ENCODE assay signal across 8 mouse cellular contexts in genomic region chr11:62575659-62576438, GRCm38 (mm10). TPM values are rescaled to one million over a fixed set of nuclear protein-coding genes. Genes with fewer than 3 reads are reported as not detected.
DNase-seq lines count a peak whose midpoint lies in the region; ATAC-seq and TF ChIP-seq lines count a peak whose summit lies in the region.

No protein-coding gene starts in this region.

- intact Hi-C loops in heart, postnatal 25 days (cut with DNase I), result loop anchor here (2.0 to 5.0 kb wide), 2 partner anchors 39 to 179 kb away; partner anchors contain the start of gene Cenpv
- intact Hi-C loops in gastrocnemius, adult 2 months (cut with DNase I), result loop anchor here (2.0 to 10.0 kb wide), 3 partner anchors 37 to 179 kb away; partner anchors contain the start of gene Cenpv

- peak overlapping the region; percentile 44 for H3K9ac ChIP-seq in intestine, embryonic 14.5 days (ENCODE audit: low read length)
- H3K9ac ChIP-seq in limb, embryonic 13.5 days, result peak overlapping the region; percentile 59
- peak overlapping the region; percentile 77 for H3K9ac ChIP-seq in midbrain, embryonic 13.5 days (replicated peaks)

- H3K4me3 ChIP-seq in gastrocnemius, adult 2 months, result peak overlapping the region; percentile 74
- peak overlapping the region; percentile 49 for H3K4me3 ChIP-seq in intestine, embryonic 14.5 days (ENCODE audit: low read depth, low read length)
- peak overlapping the region; percentile 49 for H3K4me3 ChIP-seq in limb, embryonic 13.5 days
- peak overlapping the region; percentile 57 for H3K4me3 ChIP-seq in midbrain, embryonic 13.5 days (replicated peaks)

- ATAC-seq in intestine, embryonic 14.5 days (replicated peaks; ENCODE audit: low FRiP score, low TSS enrichment, low read depth), result peak; percentile 58
- ATAC-seq in limb, embryonic 13.5 days (ENCODE audit: low FRiP score, low read depth), result peak; percentile 40
- peak; percentile 81 for ATAC-seq in midbrain, embryonic 13.5 days

- peak overlapping the region; percentile 77 for H3K27ac ChIP-seq in gastrocnemius, adult 2 months
- no peak overlapping the region; the same call in 1 of the 2 replicates for H3K27ac ChIP-seq in intestine, embryonic 14.5 days (ENCODE audit: low read depth)
- H3K27ac ChIP-seq in limb, embryonic 13.5 days, result no peak overlapping the region
- H3K27ac ChIP-seq in midbrain, embryonic 13.5 days, result peak overlapping the region; percentile 72

- H3K27me3 ChIP-seq in intestine, embryonic 14.5 days (replicated peaks; ENCODE audit: control insufficient read depth, insufficient read depth, low read length), result 0 out of 2 replicates have a peak, but pooled peaks cover 4% of the 10 kb centered on the region
- H3K27me3 ChIP-seq in limb, embryonic 13.5 days, result peaks cover 13% of the 10 kb centered on the region
- peaks cover 5% of the 10 kb centered on the region; the same call in 1 of the 2 replicates for H3K27me3 ChIP-seq in midbrain, embryonic 13.5 days

- peak overlapping the region; percentile 95 for H3K4me2 ChIP-seq in intestine, embryonic 14.5 days (ENCODE audit: low read length)
- peak overlapping the region; percentile 95 for H3K4me2 ChIP-seq in limb, embryonic 13.5 days (replicated peaks)
- peak overlapping the region; percentile 93 for H3K4me2 ChIP-seq in midbrain, embryonic 13.5 days (replicated peaks)

- peak; percentile 97 for DNase-seq in heart, adult 11 months
- DNase-seq in heart, postnatal 25 days (ENCODE audit: low spot score), result no peak
- peak; percentile 78 to 81 for DNase-seq in cerebellum, postnatal 36 days
- DNase-seq in gastrocnemius, adult 2 months, result peak; percentile 65
- DNase-seq in intestine, embryonic 14.5 days (ENCODE audit: low spot score), result peak; percentile 70
- DNase-seq in spleen, postnatal 14 days (ENCODE audit: low spot score in 2 of 2), result peak; percentile 27 to 42

- WGBS in intestine, embryonic 14.5 days, result 8% methylated on average over 27 of the region's 27 CpGs
- WGBS in limb, embryonic 13.5 days, result 6% methylated on average over 27 of the region's 27 CpGs
- WGBS in midbrain, embryonic 13.5 days, result 6% methylated on average over 27 of the region's 27 CpGs

- no peak for TF ChIP-seq CTCF in gastrocnemius, adult 2 months (IDR thresholded peaks at IDR 0.05)

- 0 out of 2 replicates have a peak, but pooled peaks cover 4% of the 10 kb centered on the region for H3K4me1 ChIP-seq in intestine, embryonic 14.5 days (replicated peaks; ENCODE audit: control insufficient read depth, insufficient read depth, low read length)
- H3K4me1 ChIP-seq in limb, embryonic 13.5 days, result peaks cover 11% of the 10 kb centered on the region
- H3K4me1 ChIP-seq in midbrain, embryonic 13.5 days (replicated peaks), result peaks cover 18% of the 10 kb centered on the region

- H3K9me3 ChIP-seq in intestine, embryonic 14.5 days (ENCODE audit: control insufficient read depth, low read length), result no peaks in the 10 kb centered on the region
- H3K9me3 ChIP-seq in limb, embryonic 13.5 days, result no peaks in the 10 kb centered on the region
- no peaks in the 10 kb centered on the region for H3K9me3 ChIP-seq in midbrain, embryonic 13.5 days

- H3K36me3 ChIP-seq in intestine, embryonic 14.5 days (ENCODE audit: control insufficient read depth, insufficient read depth, low read length), result no peaks in the 10 kb centered on the region
- H3K36me3 ChIP-seq in limb, embryonic 13.5 days, result no peaks in the 10 kb centered on the region
- H3K36me3 ChIP-seq in midbrain, embryonic 13.5 days, result no peaks in the 10 kb centered on the region

RNA-seq across cellular contexts. Expression of gene Trpv2, which starts 1.6 kb away (rescaled TPM):
- 1 to 10 TPM; 2.4 to 3.3 TPM for total RNA-seq in heart, postnatal 25 days (2021)
- total RNA-seq in gastrocnemius, adult 2 months (2021), result 1 to 10 TPM in 1 of 2 experiments, under 1 TPM in 1; 0.89 to 1.1 TPM
- polyA plus RNA-seq in intestine, embryonic 14.5 days (2014; fragmentation: Nextera tagmentation; extraction: Ambion mirVana), result 11.6 and 12.4 TPM in 2 replicates
- polyA plus RNA-seq in limb, embryonic 13.5 days (2015; fragmentation: Nextera tagmentation; extraction: Ambion mirVana), result 1.4 and 2.4 TPM in 2 replicates
- polyA plus RNA-seq in midbrain, embryonic 13.5 days (2015; fragmentation: Nextera tagmentation; extraction: Ambion mirVana), result 20.7 TPM in 2 replicates

RNA-seq across cellular contexts. Expression of gene Ubb, which starts 24.9 kb away (rescaled TPM):
- 100 to 1,000 TPM; 561 to 624 TPM for total RNA-seq in heart, postnatal 25 days (2021)
- 100 to 1,000 TPM; 776 to 989 TPM for total RNA-seq in gastrocnemius, adult 2 months (2021)
- polyA plus RNA-seq in intestine, embryonic 14.5 days (2014; fragmentation: Nextera tagmentation; extraction: Ambion mirVana), result 2,820 and 3,158 TPM in 2 replicates
- polyA plus RNA-seq in limb, embryonic 13.5 days (2015; fragmentation: Nextera tagmentation; extraction: Ambion mirVana), result 3,843 and 3,876 TPM in 2 replicates
- polyA plus RNA-seq in midbrain, embryonic 13.5 days (2015; fragmentation: Nextera tagmentation; extraction: Ambion mirVana), result 4,691 and 4,901 TPM in 2 replicates

RNA-seq across cellular contexts. Expression of gene Cenpv, which starts 36.8 kb away (rescaled TPM):
- 10 to 100 TPM; 22.5 to 26.4 TPM for total RNA-seq in heart, postnatal 25 days (2021)
- total RNA-seq in gastrocnemius, adult 2 months (2021), result 10 to 100 TPM; 19.2 to 24.3 TPM
- polyA plus RNA-seq in intestine, embryonic 14.5 days (2014; fragmentation: Nextera tagmentation; extraction: Ambion mirVana), result 31.1 and 44.9 TPM in 2 replicates
- 23.6 and 26.8 TPM in 2 replicates for polyA plus RNA-seq in limb, embryonic 13.5 days (2015; fragmentation: Nextera tagmentation; extraction: Ambion mirVana)
- 52.8 and 65.6 TPM in 2 replicates for polyA plus RNA-seq in midbrain, embryonic 13.5 days (2015; fragmentation: Nextera tagmentation; extraction: Ambion mirVana)

Comparison
In these comparisons a context has a peak if more than half of its experiments do, and no peak if none do; other contexts are left out.
1. H3K27ac ChIP-seq: peak in gastrocnemius, adult 2 months (single experiment) and midbrain, embryonic 13.5 days (single experiment); none in intestine, embryonic 14.5 days (single experiment) and limb, embryonic 13.5 days (single experiment).
2. Peak in every context shown above with its lines, with median percentiles within 50 percentile points of each other: H3K4me3 ChIP-seq, ATAC-seq, H3K4me2 ChIP-seq and H3K9ac ChIP-seq.